Mouse (Mus musculus) small intestine, adult 2 months (tissue): ENCODE measurements around the gene 1700030J22Rik. TPM values are rescaled to one million over a fixed set of nuclear protein-coding genes. Genes with fewer than 3 reads are reported as not detected.

Experiments
- H3K27ac ChIP-seq: fragments of 200-500 bp; 2 replicates; pipeline ENCODE4 v1.5.1; 2012; ENCODE audit warnings: low read depth, low read length, control low read depth, inconsistent platforms; ENCODE audit not compliant: insufficient read depth
- H3K27me3 ChIP-seq: fragments of 200-500 bp; 2 replicates; pipeline ENCODE4 v1.6.1; 2012; ENCODE audit warnings: mild to moderate bottlenecking, moderate library complexity, low read length, inconsistent platforms; ENCODE audit not compliant: control insufficient read depth, insufficient read depth
- H3K36me3 ChIP-seq: fragments of 200-500 bp; 2 replicates; pipeline ENCODE4 v1.6.1; 2012; ENCODE audit warnings: mild to moderate bottlenecking, low read length, control low read depth, inconsistent platforms; ENCODE audit not compliant: control insufficient read depth, insufficient read depth
- H3K4me1 ChIP-seq: fragments of 200-500 bp; 2 replicates; pipeline ENCODE4 v1.6.1; 2012; ENCODE audit warnings: low read length, inconsistent platforms, mixed read lengths; ENCODE audit not compliant: control insufficient read depth, insufficient read depth, insufficient read length
- H3K4me3 ChIP-seq: fragments of 200-500 bp; 2 replicates; pipeline ENCODE4 v1.5.1; 2012; ENCODE audit warnings: low read depth, mild to moderate bottlenecking, control low read depth, inconsistent platforms, low read length, moderate library complexity
- CTCF ChIP-seq: fragments of 200-500 bp; IDR thresholded peaks from 2 replicates; pipeline ENCODE4 v1.5.1; 2012; ENCODE audit warnings: low read depth, mild to moderate bottlenecking, control low read depth, inconsistent platforms, low read length, moderate library complexity, mixed read lengths; ENCODE audit not compliant: insufficient replicate concordance, insufficient read length; ENCODE audit errors: extremely low read depth
- POLR2A ChIP-seq: fragments of 200-500 bp; IDR thresholded peaks from 2 replicates; pipeline ENCODE4 v1.6.1; 2012; ENCODE audit warnings: low read depth, mild to moderate bottlenecking, control low read depth, inconsistent platforms, low read length, moderate library complexity
- WGBS: fragments of 180-500 bp; shearing (Covaris S2); methylation state at CpG from one replicate; pipeline ENCODE4 v1.1.7; 2018; 5-methylcytosine and 5-hydroxymethylcytosine counted together
- polyA plus RNA-seq: library from polyadenylated mRNA; depleted of rRNA; stranded (reverse); fragments of >200 nt; gene quantifications from 2 replicates; pipeline ENCODE4 v1.2.3, GENCODE M21; 2012

Gene 1700030J22Rik
- polyA plus RNA-seq, 1 experiment = 0.16 TPM

DNA sequence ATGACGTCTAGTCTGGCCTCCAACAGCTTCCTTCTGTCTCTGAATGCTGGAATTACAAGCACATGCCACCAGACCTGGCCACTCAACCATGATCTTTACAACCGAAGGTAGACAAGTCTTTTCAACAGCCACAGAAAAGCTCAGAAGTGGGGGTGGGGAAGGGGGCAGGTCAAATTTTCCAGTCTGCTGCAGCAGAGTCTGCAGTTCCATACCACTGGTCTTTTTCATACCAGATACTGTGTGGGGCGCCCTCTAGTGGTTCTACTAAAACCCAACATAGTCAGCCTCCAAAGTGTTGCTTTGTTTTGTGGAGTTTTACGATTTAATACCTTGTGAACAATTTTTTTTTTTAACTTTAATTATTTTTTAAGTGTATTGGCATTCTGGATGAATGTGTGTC lies 1.4 kb upstream of the 1700030J22Rik start:
- TF ChIP-seq CTCF = peak; percentile 61; the same call in 1 of the 2 replicates
- no peak for TF ChIP-seq POLR2A
- Histone ChIP-seq H3K27ac (no peak overlapping the region), H3K36me3 (peaks cover 8% of the 10 kb centered on the region; the same call in 1 of the 2 replicates), H3K4me3 (no peak overlapping the region), H3K4me1 (peaks cover 2% of the 10 kb centered on the region; the same call in 1 of the 2 replicates), H3K27me3 (no peaks in the 10 kb centered on the region)
- 15% methylated on average over 4 of the region's 4 CpGs for WGBS

DNA sequence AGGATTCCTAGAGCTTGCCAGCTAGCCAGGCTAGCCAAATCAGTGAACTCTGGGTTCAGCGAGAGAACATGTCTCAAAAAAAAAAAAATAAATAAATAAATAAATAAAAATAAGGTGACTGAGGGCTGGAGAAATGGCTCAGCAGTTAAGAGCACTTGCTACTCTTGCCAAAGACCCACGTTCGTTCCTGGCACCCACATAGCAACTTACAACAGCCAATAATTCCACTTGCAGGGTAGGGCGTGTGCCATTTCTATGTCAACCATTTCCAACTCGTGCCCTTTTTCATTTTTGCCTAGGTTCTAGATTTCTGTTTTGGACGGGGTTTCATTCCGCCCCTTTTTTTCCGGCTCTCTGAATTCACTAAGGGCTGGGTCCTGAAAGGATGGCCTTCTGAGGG lies 707 bp downstream of the 1700030J22Rik start:
- Histone ChIP-seq H3K4me1 (peaks cover 2% of the 10 kb centered on the region; the same call in 1 of the 2 replicates), H3K27me3 (no peaks in the 10 kb centered on the region), H3K36me3 (no peaks in the 10 kb centered on the region), H3K4me3 (peak overlapping the region; percentile 73), H3K27ac (no peak overlapping the region)
- no peak for TF ChIP-seq CTCF
- no peak for TF ChIP-seq POLR2A
- 19% methylated on average over 8 of the region's 8 CpGs for WGBS

GRCm38 (mm10) chr8:116975606-116976005 lies 3.2 kb downstream of the 1700030J22Rik start:
- WGBS = 58% methylated on average over 5 of the region's 5 CpGs
- H3K4me1 ChIP-seq = peaks cover 2% of the 10 kb centered on the region; the same call in 1 of the 2 replicates
- H3K36me3 ChIP-seq = no peaks in the 10 kb centered on the region
- H3K4me3 ChIP-seq = no peak overlapping the region
- TF ChIP-seq POLR2A (no peak), CTCF (no peak)
- no peak overlapping the region for H3K27ac ChIP-seq
- H3K27me3 ChIP-seq = no peaks in the 10 kb centered on the region

DNA sequence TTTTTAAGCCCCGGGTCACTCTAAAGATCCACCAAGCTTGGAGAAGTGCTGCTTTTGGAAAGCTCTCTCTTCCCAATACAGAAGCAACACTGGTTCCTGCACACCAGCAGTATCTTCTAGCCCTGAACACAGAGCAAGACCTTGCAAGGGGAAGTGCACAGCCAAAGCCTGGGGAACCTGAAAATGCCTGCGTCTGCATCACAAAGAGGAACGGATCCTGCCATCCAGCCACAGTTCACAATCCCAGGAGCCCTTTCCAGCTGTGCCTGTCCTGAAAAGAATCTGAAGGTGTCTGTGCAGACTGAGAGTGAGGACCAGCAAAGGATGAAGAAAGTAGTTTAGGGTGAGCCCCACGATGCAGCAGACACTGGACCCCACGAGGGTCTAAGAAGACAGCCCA lies 3.7 kb downstream of the 1700030J22Rik start:
- H3K4me3 ChIP-seq = no peak overlapping the region
- H3K4me1 ChIP-seq = peaks cover 2% of the 10 kb centered on the region; the same call in 1 of the 2 replicates
- TF ChIP-seq POLR2A (no peak), CTCF (no peak)
- 67% methylated on average over 5 of the region's 5 CpGs for WGBS
- H3K27ac ChIP-seq = no peak overlapping the region
- H3K36me3 ChIP-seq = no peaks in the 10 kb centered on the region
- no peaks in the 10 kb centered on the region for H3K27me3 ChIP-seq

GRCm38 (mm10) chr8:116969531-116969930 lies 9.2 kb downstream of the 1700030J22Rik start:
- H3K36me3 ChIP-seq = no peaks in the 10 kb centered on the region
- no peaks in the 10 kb centered on the region for H3K4me1 ChIP-seq
- TF ChIP-seq POLR2A (no peak), CTCF (no peak)
- no peaks in the 10 kb centered on the region for H3K27me3 ChIP-seq
- no peak overlapping the region for H3K27ac ChIP-seq
- no peak overlapping the region for H3K4me3 ChIP-seq
- 84% methylated on average over 6 of the region's 6 CpGs for WGBS

GRCm38 (mm10) chr8:116954415-116954814 lies 24.3 kb downstream of the 1700030J22Rik start:
- TF ChIP-seq CTCF (no peak), POLR2A (no peak)
- 94% methylated on average over 9 of the region's 9 CpGs for WGBS
- H3K4me1 ChIP-seq = peaks cover 10% of the 10 kb centered on the region; the same call in 1 of the 2 replicates
- no peak overlapping the region for H3K4me3 ChIP-seq
- peaks cover 46% of the 10 kb centered on the region for H3K36me3 ChIP-seq
- H3K27ac ChIP-seq = no peak overlapping the region
- H3K27me3 ChIP-seq = no peaks in the 10 kb centered on the region

- WGBS = 68% methylated on average over 8 of the region's 8 CpGs
- Histone ChIP-seq H3K4me3 (no peak overlapping the region), H3K36me3 (peaks cover 33% of the 10 kb centered on the region), H3K27ac (0 out of 2 replicates have a peak overlapping the region, but pooled peaks have one; percentile 4), H3K4me1 (peaks cover 14% of the 10 kb centered on the region; the same call in 1 of the 2 replicates), H3K27me3 (no peaks in the 10 kb centered on the region)
- TF ChIP-seq CTCF (no peak), POLR2A (no peak)
These were observed 26.3 kb downstream of the 1700030J22Rik start for GRCm38 (mm10) chr8:116952428-116952827.
